Mouse (Mus musculus): ENCODE data around the gene Ctsll3. TPM values are rescaled to one million over a fixed set of nuclear protein-coding genes. Genes with fewer than 3 reads are reported as not detected.

The Ctsll3 gene
- not detected for total RNA-seq (2023)

GRCm38 (mm10) chr13:60802749-60803148, at the start of gene Ctsll3:
Ctsll3 (minus strand) TSS chr13:60802849.

GRCm38 (mm10) chr13:60786264-60786663, 16.4 kb downstream of the Ctsll3 start, which contains the start of gene BC051665:
BC051665 (minus strand) TSS chr13:60786364.

Other genes with a start within 250 kb of the Ctsll3 start
- gene Dapk1, start 200.9 kb downstream of the Ctsll3 start, total RNA-seq (2023) = 9.2 TPM
- gene BC051665, start 16.5 kb downstream of the Ctsll3 start, total RNA-seq (2023) = not detected
- 8.4 TPM for gene 4930486L24Rik, start 61.6 kb upstream of the Ctsll3 start, total RNA-seq (2023)
- gene Gm49392, start 94.0 kb upstream of the Ctsll3 start, total RNA-seq (2023) = 1.00 TPM
- 22.4 TPM for gene Ctla2b, start 94.6 kb upstream of the Ctsll3 start, total RNA-seq (2023)
- gene Tpbpb, start 102.0 kb upstream of the Ctsll3 start, total RNA-seq (2023) = not detected
- gene Gm49393, start 132.7 kb upstream of the Ctsll3 start, total RNA-seq (2023) = not detected
- gene Gm49391, start 133.7 kb upstream of the Ctsll3 start, total RNA-seq (2023) = not detected
- gene Ctla2a, start 133.8 kb upstream of the Ctsll3 start, total RNA-seq (2023) = 118 TPM
- gene Tpbpa, start 139.1 kb upstream of the Ctsll3 start, total RNA-seq (2023) = not detected
- gene Ctsj, start 203.1 kb upstream of the Ctsll3 start, total RNA-seq (2023) = not detected
- gene Ctsq, start 237.8 kb upstream of the Ctsll3 start, total RNA-seq (2023) = not detected